Mouse (Mus musculus) embryo, embryonic 10.5 days (tissue): ENCODE measurements around the gene Prokr2.
A peak's percentile ranks its signal among the peaks of the same experiment; 100 is the strongest.
"Not testable (repeated sequence)": the region's sequence is repeated elsewhere in the genome, so short reads cannot be mapped to it uniquely, and the experiment has no call there.

Source experiments
- DNase-seq: peaks from one replicate; pipeline ENCODE4 v3.0.0-alpha.2; 2015; ENCODE audit warnings: low spot score

The Prokr2 gene

GRCm38 (mm10) chr2:132340350-132340749, 44.9 kb downstream of the Prokr2 start:
- no peak for DNase-seq

- no peak for DNase-seq
These were observed 48.0 kb downstream of the Prokr2 start for GRCm38 (mm10) chr2:132337202-132337601.

- no peak for DNase-seq
These were observed 61.7 kb downstream of the Prokr2 start for GRCm38 (mm10) chr2:132323541-132323940.

- no peak for DNase-seq
These were observed 64.7 kb downstream of the Prokr2 start for GRCm38 (mm10) chr2:132320516-132320915.

GRCm38 (mm10) chr2:132317178-132317577, 68.1 kb downstream of the Prokr2 start:
- DNase-seq: no peak

GRCm38 (mm10) chr2:132316041-132316808, 69.0 kb downstream of the Prokr2 start:
- peak; percentile 84 for DNase-seq

- not testable (repeated sequence) for DNase-seq
These were observed 71.2 kb downstream of the Prokr2 start for GRCm38 (mm10) chr2:132314057-132314456.

GRCm38 (mm10) chr2:132313568-132313967, 71.7 kb downstream of the Prokr2 start:
- no peak for DNase-seq

- no peak for DNase-seq
These were observed 72.6 kb downstream of the Prokr2 start for GRCm38 (mm10) chr2:132312616-132313015.

GRCm38 (mm10) chr2:132309398-132309930, 75.8 kb downstream of the Prokr2 start:
- no peak for DNase-seq

GRCm38 (mm10) chr2:132308829-132309228, 76.4 kb downstream of the Prokr2 start:
- DNase-seq: no peak

- DNase-seq: no peak
These were observed 77.9 kb downstream of the Prokr2 start for GRCm38 (mm10) chr2:132307213-132307843.

GRCm38 (mm10) chr2:132305988-132306387, 79.3 kb downstream of the Prokr2 start:
- no peak for DNase-seq

- no peak for DNase-seq
These were observed 80.1 kb downstream of the Prokr2 start for GRCm38 (mm10) chr2:132305165-132305564.

- no peak for DNase-seq
These were observed 83.8 kb downstream of the Prokr2 start for GRCm38 (mm10) chr2:132301436-132301835.

- no peak for DNase-seq
These were observed 87.0 kb downstream of the Prokr2 start for GRCm38 (mm10) chr2:132298250-132298649.

GRCm38 (mm10) chr2:132293694-132294450, 91.4 kb downstream of the Prokr2 start:
- DNase-seq: no peak

GRCm38 (mm10) chr2:132292083-132292482, 93.2 kb downstream of the Prokr2 start:
- DNase-seq: no peak

- no peak for DNase-seq
These were observed 94.0 kb downstream of the Prokr2 start for GRCm38 (mm10) chr2:132291265-132291664.

GRCm38 (mm10) chr2:132290808-132291207, 94.4 kb downstream of the Prokr2 start:
- DNase-seq: no peak

- DNase-seq: not testable (repeated sequence)
These were observed 96.0 kb downstream of the Prokr2 start for GRCm38 (mm10) chr2:132289213-132289612.
